Mouse (Mus musculus) forelimb bud, embryonic 11.5 days (tissue): Measurements from ENCODE around the gene Slc7a6os.
"Not testable (repeated sequence)": the region's sequence is repeated elsewhere in the genome, so short reads cannot be mapped to it uniquely, and the experiment has no call there.

ENCODE experiments used
- DNase-seq: peaks from one replicate; pipeline ENCODE4 v3.0.0-alpha.2; 2012; ENCODE audit warnings: low read depth, low spot score

Gene Slc7a6os

DNA sequence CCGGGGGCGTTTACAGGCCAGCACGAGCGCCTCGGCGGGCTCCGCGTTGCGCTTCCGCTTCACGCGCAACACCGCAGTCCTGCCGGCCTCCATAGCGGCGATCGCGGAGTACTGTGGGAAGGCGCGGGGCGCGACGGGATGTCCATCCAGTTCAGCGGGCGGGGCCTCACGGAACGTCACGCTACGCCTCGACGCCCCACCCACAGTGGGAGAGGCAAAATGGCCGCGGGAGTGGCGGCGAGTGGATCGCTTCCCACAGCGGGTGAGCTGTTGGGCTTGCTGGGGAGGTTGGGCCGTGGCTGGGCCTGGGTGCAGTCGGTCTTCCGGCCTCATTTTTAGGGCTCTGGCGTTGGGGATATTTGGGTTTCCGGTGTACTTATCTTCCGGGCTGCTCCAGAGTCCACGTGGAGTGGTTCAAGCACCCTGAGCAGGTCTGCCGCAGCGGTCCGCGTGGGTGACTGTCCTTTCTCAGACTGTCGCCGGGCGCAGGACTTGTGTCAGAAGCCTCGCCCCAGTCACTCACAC, at the start of gene Slc7a6os, which contains the start of gene Prmt7:
Gene Slc7a6os (minus strand): TSS at position 115 of the 525 bp plus-strand sequence.
Gene Prmt7 (plus strand): TSS at position 116 of the 525 bp plus-strand sequence.
- DNase-seq: peak; percentile 91

GRCm38 (mm10) chr8:106259579-106260255, 49.0 kb upstream of the Slc7a6os start:
- DNase-seq: no peak

- DNase-seq: no peak
Observed at GRCm38 (mm10) chr8:106258169-106258568, 47.4 kb upstream of the Slc7a6os start.

DNA sequence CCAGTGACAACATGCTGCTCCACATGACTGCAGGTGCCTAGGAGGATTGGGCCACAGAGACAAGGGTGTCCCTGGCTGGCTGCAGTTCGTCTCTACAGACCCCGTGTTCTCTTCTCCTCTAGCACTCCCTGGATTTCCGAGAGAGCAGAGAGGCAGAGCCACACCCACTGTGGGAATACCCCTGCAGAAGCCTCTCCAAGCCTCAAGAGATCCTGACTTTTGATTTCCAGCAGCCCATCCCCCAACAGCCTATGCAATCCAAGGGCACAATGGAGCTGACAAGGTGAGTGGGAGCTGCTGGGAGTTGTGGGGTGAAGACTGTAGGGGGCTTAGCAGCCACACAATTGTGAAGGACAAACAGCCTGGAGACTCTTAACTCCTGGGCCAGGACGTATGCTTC, 39.5 kb upstream of the Slc7a6os start:
- no peak for DNase-seq

DNA sequence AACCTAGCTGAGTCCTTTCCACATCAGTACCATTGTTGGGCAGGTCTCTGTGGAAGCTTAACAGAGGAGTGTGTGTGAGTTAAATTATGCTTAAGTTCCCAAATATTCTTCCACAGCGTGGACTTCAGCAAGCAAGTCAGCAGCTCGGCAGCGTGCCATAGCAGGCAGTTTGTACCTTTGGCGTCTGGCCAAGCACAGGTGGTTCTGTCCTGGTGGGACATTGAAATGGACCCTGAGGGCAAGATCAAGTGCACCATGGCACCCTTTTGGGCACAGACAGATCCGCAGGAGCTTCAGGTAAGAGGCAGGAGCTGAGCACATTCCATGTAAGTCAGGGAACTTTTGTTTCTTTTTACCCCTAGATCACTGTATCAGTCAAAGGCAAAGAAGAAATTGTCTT, 26.4 kb upstream of the Slc7a6os start:
- DNase-seq: no peak

DNA sequence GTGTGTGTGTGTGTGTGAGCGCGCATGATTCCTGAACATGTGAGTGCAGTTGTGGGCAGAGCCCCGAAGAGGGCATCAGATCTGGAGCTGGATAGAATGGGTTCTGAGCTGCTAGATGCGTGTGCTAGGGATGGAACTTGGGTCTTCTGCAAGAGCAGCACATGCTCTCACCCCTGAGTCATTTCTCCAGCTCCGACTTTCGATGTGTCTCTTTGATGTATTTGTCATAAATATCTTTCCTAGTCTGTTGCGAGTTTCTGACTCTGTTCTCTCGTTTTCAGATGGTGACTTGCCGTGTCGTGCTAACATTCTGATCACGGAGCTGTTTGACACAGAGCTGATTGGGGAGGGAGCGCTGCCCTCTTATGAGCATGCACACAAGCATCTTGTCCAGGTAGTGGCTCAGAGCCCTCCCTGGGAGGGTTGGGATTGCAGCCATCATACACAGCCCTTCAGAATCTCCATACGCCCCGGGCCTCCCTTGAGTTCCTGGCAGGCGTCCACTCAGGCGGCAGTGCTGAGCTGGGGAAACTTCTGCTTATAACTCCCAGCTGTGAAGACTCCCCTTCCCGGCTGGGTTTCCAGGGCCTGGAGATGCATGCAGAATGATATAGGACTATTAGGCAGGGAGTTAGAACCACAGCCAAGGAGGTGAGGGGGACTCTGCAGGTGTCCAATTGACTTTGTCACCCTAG, 24.0 kb upstream of the Slc7a6os start:
- DNase-seq: no peak

GRCm38 (mm10) chr8:106232751-106233150, 22.0 kb upstream of the Slc7a6os start:
- DNase-seq: no peak

DNA sequence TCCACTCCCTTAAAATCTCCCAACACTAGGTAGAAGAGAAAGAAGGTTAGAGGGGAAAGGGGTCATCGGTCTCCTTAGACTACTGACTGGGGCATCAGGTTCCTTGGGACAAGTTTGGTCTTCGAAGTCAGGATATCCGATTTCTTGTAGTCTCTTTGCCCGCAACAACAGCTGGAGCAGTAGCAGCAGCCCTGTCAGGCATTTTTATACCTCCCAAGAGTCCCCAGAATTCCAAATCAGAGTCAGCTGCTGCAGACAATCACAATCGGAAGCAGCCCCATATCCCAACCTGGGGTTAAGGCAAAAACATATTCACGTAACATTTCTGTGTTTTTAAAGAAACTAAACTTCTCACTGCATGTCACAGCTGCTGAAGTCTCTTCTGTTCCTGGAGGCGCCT, 20.8 kb upstream of the Slc7a6os start:
- DNase-seq: peak; percentile 11

DNA sequence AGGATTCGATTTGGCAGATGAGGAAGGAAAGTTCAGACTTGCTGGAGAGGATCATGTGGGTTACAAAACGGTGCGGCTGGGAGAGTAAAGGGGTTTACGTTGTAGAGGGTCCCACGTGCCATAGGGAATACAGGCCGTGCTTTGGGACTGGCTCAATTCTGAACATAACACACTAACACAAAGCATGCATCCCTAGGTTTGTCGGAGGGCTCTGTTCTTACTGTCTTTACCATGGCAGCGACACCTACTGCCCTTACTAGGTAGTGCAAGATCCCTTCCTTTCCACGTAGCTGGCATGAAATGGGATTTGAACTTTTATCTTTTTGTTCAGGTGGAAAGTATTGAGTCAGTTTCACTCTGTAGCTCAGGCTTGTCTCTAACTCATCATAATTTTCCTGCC, 15.9 kb upstream of the Slc7a6os start:
- peak; percentile 65 for DNase-seq

GRCm38 (mm10) chr8:106219620-106220019, 8.9 kb upstream of the Slc7a6os start:
- DNase-seq: no peak

- DNase-seq: no peak
Observed at GRCm38 (mm10) chr8:106213959-106214358, 3.2 kb upstream of the Slc7a6os start.

DNA sequence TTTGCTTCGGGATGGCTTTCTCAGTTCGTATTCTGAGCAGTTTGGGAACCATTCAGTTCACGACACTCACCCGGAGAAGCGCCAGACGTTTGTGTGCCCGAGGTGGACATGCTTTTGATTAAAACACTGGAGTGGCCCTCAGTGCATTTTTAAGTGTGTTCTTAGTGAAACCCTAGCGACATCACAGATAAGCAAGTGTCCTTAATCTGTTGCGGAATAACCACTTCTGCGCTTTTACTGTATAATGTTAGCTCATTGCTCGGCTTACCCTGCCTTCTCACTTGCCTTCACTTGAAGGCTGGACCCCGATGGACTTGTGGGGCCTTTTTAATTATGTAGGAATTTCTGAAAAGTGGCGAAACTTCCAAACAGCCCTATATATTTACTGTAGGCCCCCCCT, 686 bp upstream of the Slc7a6os start:
- no peak for DNase-seq

- peak; percentile 9 for DNase-seq
Observed at GRCm38 (mm10) chr8:106210035-106210731, 552 bp downstream of the Slc7a6os start.

DNA sequence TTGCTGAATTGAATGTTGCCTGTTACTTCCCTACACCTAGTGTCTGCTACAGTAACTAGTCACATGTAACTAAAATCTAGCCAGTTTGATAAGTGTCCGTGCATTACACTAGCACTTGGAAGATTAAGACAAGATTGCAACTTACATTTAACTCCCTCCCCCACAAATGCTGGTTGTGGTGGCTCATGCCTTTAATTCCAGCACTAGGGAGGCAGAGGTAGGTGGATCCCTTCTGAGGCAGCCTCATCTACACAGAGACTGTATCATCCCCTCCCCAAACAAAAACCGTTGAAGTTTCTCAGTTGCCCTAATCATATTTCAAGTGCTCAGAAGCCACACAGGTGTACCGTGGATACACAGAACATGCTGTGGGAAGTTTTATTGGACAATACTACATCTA, 11.1 kb downstream of the Slc7a6os start:
- not testable (repeated sequence) for DNase-seq

DNA sequence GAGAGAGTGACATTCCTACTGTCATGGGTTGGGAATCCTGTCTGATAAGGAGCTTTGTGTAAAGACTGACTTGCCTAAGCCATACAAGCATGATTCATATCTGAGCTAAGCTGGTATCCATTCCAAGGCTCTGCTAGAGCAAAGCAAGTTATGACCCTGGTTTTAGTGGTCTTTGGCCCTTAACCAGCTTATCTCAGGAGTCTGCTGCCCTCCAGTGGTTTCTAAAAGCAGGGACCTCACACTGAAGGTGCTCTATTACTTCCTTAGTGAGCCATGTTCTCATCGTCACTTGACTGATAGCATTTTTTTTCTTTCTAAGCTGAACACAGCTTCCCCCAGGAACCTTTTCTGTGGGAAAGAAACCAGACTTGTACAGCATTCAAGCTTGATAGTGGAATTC, 12.0 kb downstream of the Slc7a6os start:
- peak; percentile 43 for DNase-seq

DNA sequence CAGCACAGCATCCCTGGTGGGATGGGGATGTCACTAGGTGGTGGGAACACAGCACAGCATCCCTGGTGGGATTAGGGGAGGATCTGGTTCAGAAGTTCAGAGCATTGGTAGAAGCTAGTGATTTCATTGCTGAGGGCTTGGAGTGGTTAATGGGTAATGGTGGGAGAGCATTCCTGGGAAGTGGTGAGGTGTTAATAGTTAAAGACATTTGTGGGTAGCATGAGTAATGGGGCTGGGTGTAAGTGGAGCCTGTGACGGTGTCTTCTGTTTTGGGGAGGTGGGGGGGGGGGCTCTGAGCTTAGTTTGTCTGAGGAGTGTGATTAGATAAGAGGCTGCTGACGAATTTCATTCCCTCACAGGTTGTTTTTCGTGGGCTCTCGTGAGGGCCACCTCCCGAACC, 16.7 kb downstream of the Slc7a6os start:
- no peak for DNase-seq

GRCm38 (mm10) chr8:106193162-106193561, 17.6 kb downstream of the Slc7a6os start:
- no peak for DNase-seq

DNA sequence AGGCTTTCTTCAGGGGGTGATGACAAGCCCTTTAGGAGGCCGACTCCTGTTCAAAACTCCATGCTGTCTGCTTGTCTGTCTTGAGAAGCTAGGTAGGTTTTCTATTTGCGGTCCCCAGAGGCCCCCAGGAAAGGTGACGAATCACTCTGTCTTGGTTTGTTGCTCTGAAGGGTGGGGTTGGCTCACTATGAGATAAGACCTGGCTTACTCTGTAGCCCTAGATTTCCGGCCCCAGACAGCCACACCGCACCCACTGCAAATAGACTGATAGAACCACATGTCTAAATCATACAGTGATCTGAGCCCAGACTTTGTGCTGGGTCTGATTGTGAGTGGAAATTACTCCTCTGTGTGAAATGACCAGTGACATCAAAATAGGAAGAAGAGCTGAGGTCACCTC, 19.1 kb downstream of the Slc7a6os start:
- DNase-seq: no peak

GRCm38 (mm10) chr8:106189162-106189561, 21.6 kb downstream of the Slc7a6os start:
- no peak for DNase-seq

GRCm38 (mm10) chr8:106186394-106186793, 24.3 kb downstream of the Slc7a6os start:
- DNase-seq: no peak

DNA sequence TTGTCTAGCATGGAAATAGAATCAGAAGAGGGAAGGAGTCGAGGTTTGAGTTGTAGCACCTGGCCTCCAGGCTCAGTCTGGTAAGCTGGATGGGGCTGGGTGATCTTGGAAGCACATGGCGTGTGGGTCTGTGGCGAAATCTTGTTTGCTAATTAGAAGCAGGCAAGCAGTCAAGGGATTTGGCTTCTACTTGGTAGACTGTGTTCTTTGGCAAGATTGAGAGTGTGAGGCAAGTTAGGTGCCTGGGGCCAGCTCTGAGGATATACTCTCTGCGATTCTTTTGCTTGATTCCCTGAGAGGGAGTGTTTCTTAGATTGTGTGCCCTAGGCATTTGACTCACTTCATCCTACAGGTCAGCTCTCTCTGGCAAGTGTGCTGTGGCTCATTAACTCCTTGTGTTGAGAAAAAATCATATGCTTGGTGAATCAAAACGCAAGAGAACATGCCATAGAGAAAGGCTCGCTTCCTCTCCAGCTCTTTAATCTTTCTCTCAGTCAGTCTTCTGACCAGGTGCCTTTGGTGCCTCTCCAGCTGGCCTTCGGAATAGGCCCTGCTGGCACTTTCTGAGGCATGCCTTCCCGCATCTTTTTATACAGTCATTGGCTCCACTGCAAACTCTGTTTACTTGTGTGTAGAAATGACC, 25.0 kb downstream of the Slc7a6os start:
- DNase-seq: no peak

- no peak for DNase-seq
Observed at GRCm38 (mm10) chr8:106178428-106178827, 32.3 kb downstream of the Slc7a6os start.
